Mouse (Mus musculus) midbrain, embryonic 11.5 days (tissue): ENCODE measurements around the gene Pim2. TPM values are rescaled to one million over a fixed set of nuclear protein-coding genes. Genes with fewer than 3 reads are reported as not detected.
"Not testable (repeated sequence)": the region's sequence is repeated elsewhere in the genome, so short reads cannot be mapped to it uniquely, and the experiment has no call there.

ENCODE experiments used
- ATAC-seq: fragments of 200-750 bp; cut with Nextera tagmentation; 2 replicates; pipeline ENCODE4 v1.8.0; 2017; ENCODE audit warnings: moderate TSS enrichment, moderate library complexity; ENCODE audit not compliant: low FRiP score
- DNase-seq: peaks from one replicate; pipeline ENCODE4 v3.0.0; 2015; ENCODE audit warnings: low spot score; ENCODE audit errors: missing footprints
- H3K27ac ChIP-seq: fragments of 300-500 bp; sonication (generic); 2 replicates; pipeline ENCODE4 v1.5.1; 2014; ENCODE audit warnings: low read depth, low read length
- H3K27me3 ChIP-seq: fragments of 300-500 bp; sonication (generic); 2 replicates; pipeline ENCODE4 v1.6.1; 2014; ENCODE audit warnings: mild to moderate bottlenecking, low read length, moderate library complexity, mixed read lengths; ENCODE audit not compliant: control insufficient read depth, insufficient read depth
- H3K36me3 ChIP-seq: fragments of 300-500 bp; sonication (generic); 2 replicates; pipeline ENCODE4 v1.6.1; 2014; ENCODE audit warnings: mild to moderate bottlenecking, low read length, moderate library complexity, mixed read lengths; ENCODE audit not compliant: control insufficient read depth, insufficient read depth
- H3K4me1 ChIP-seq: fragments of 300-500 bp; sonication (generic); 2 replicates; pipeline ENCODE4 v1.6.1; 2014; ENCODE audit warnings: low read length; ENCODE audit not compliant: control insufficient read depth, insufficient read depth
- H3K4me2 ChIP-seq: fragments of 300-500 bp; sonication (generic); 2 replicates; pipeline ENCODE4 v1.6.1; 2014; ENCODE audit warnings: mild to moderate bottlenecking, moderate library complexity
- H3K4me3 ChIP-seq: fragments of 300-500 bp; sonication (generic); 2 replicates; pipeline ENCODE4 v1.5.1; 2014; ENCODE audit warnings: low read depth, low read length
- H3K9ac ChIP-seq: fragments of 300-500 bp; sonication (generic); 2 replicates; pipeline ENCODE4 v1.6.1; 2014; ENCODE audit warnings: low read length
- H3K9me3 ChIP-seq: fragments of 300-500 bp; sonication (generic); 2 replicates; pipeline ENCODE4 v1.6.1; 2016; ENCODE audit warnings: low read length; ENCODE audit not compliant: control insufficient read depth
- WGBS: fragments of 180-500 bp; shearing (Covaris S2); extraction: QIAGEN DNeasy Blood & Tissue Kit; methylation state at CpG from one replicate; pipeline ENCODE4 v1.1.7; 2014; 5-methylcytosine and 5-hydroxymethylcytosine counted together
- polyA plus RNA-seq: library from polyadenylated mRNA; unstranded; fragments of >200 nt; fragmentation: Nextera tagmentation; extraction: Ambion mirVana; gene quantifications from 2 replicates; pipeline ENCODE4 v1.2.1, GENCODE M21; 2014

Pim2 gene
- polyA plus RNA-seq, 1 experiment from 2014 or later: 13.3 TPM

- Histone ChIP-seq H3K9me3 (no peaks in the 10 kb centered on the region), H3K9ac (peak overlapping the region; percentile 66), H3K27ac (no peak overlapping the region), H3K4me1 (no peaks in the 10 kb centered on the region; the same call in 1 of the 2 replicates), H3K4me3 (peak overlapping the region; percentile 52), H3K27me3 (no peaks in the 10 kb centered on the region), H3K4me2 (peak overlapping the region; percentile 49), H3K36me3 (0 out of 2 replicates have a peak, but pooled peaks cover 3% of the 10 kb centered on the region)
- 46% methylated on average over 11 of the region's 13 CpGs for WGBS
- ATAC-seq (no peak), DNase-seq (no peak)
These were observed 20.1 kb downstream of the Pim2 start for GRCm38 (mm10) chrX:7898211-7898610.

GRCm38 (mm10) chrX:7898880-7899874, 21.1 kb downstream of the Pim2 start, which contains the start of the genes Pqbp1 and Timm17b:
Gene Pqbp1 (minus strand): TSS chrX:7899269.
Gene Timm17b (plus strand): TSS chrX:7899357.
- Histone ChIP-seq H3K4me2 (peak within 1 kb of the TSS; percentile 49), H3K27me3 (no peaks in the 10 kb centered on the region), H3K9me3 (no peaks in the 10 kb centered on the region), H3K36me3 (0 out of 2 replicates have a peak, but pooled peaks cover 3% of the 10 kb centered on the region), H3K27ac (peak within 1 kb of the TSS; percentile 67; the same call in 1 of the 2 replicates), H3K9ac (peak within 1 kb of the TSS; percentile 66), H3K4me3 (peak within 1 kb of the TSS; percentile 52), H3K4me1 (no peaks in the 10 kb centered on the region; the same call in 1 of the 2 replicates)
- ATAC-seq: peak; percentile 98
- 16% methylated on average over 62 of the region's 62 CpGs for WGBS
- DNase-seq: peak; percentile 97

GRCm38 (mm10) chrX:7904441-7904840, 26.4 kb downstream of the Pim2 start:
- Histone ChIP-seq H3K36me3 (no peaks in the 10 kb centered on the region; the same call in 1 of the 2 replicates), H3K9ac (no peak overlapping the region), H3K27me3 (no peaks in the 10 kb centered on the region), H3K4me3 (no peak overlapping the region), H3K4me2 (no peak overlapping the region), H3K9me3 (no peaks in the 10 kb centered on the region), H3K4me1 (no peaks in the 10 kb centered on the region; the same call in 1 of the 2 replicates), H3K27ac (no peak overlapping the region)
- WGBS: 98% methylated on average over 5 of the region's 5 CpGs
- ATAC-seq: no peak
- no peak for DNase-seq

GRCm38 (mm10) chrX:7907735-7908134, 29.7 kb downstream of the Pim2 start, which contains the start of gene Gm10491:
Gene Gm10491 (minus strand): TSS chrX:7907835.
- no peaks in the 10 kb centered on the region for H3K9me3 ChIP-seq
- DNase-seq: no peak
- H3K4me1 ChIP-seq: no peaks in the 10 kb centered on the region
- H3K4me3 ChIP-seq: no peak within 1 kb of the TSS
- H3K27ac ChIP-seq: no peak within 1 kb of the TSS
- no peak for ATAC-seq
- H3K4me2 ChIP-seq: no peak within 1 kb of the TSS
- H3K9ac ChIP-seq: no peak within 1 kb of the TSS
- no peaks in the 10 kb centered on the region; the same call in 1 of the 2 replicates for H3K36me3 ChIP-seq
- no peaks in the 10 kb centered on the region for H3K27me3 ChIP-seq
- WGBS: 81% methylated on average over 5 of the region's 5 CpGs

- H3K9ac ChIP-seq, H3K9me3 ChIP-seq, H3K27me3 ChIP-seq, DNase-seq, H3K4me1 ChIP-seq, H3K36me3 ChIP-seq, H3K4me2 ChIP-seq, H3K27ac ChIP-seq, H3K4me3 ChIP-seq, ATAC-seq: not testable (repeated sequence)
- WGBS: 87% methylated on average over 4 of the region's 4 CpGs
These were observed 31.2 kb downstream of the Pim2 start, which contains the start of gene Gm10490 for GRCm38 (mm10) chrX:7909242-7909641. Gene Gm10490 (plus strand): TSS chrX:7909542.

- Histone ChIP-seq H3K27ac (no peak overlapping the region), H3K9ac (no peak overlapping the region), H3K4me3 (no peak overlapping the region), H3K4me2 (no peak overlapping the region), H3K4me1 (no peaks in the 10 kb centered on the region), H3K27me3 (no peaks in the 10 kb centered on the region), H3K9me3 (no peaks in the 10 kb centered on the region), H3K36me3 (no peaks in the 10 kb centered on the region; the same call in 1 of the 2 replicates)
- no peak for DNase-seq
- no peak for ATAC-seq
- 59% methylated on average over 6 of the region's 6 CpGs for WGBS
These were observed 32.4 kb downstream of the Pim2 start for GRCm38 (mm10) chrX:7910473-7910872.

- not testable (repeated sequence) for H3K9me3 ChIP-seq, DNase-seq
- 35% methylated on average over 3 of the region's 3 CpGs for WGBS
These were observed 37.6 kb downstream of the Pim2 start for GRCm38 (mm10) chrX:7915669-7916068.

GRCm38 (mm10) chrX:7917960-7918359, 39.9 kb downstream of the Pim2 start:
- peaks cover 17% of the 10 kb centered on the region; the same call in 1 of the 2 replicates for H3K27me3 ChIP-seq
- not testable (repeated sequence) for H3K4me2 ChIP-seq, DNase-seq, ATAC-seq, H3K9me3 ChIP-seq, H3K4me1 ChIP-seq, H3K9ac ChIP-seq, H3K36me3 ChIP-seq, H3K4me3 ChIP-seq, H3K27ac ChIP-seq
- WGBS: 79% methylated on average over 6 of the region's 6 CpGs

More at GRCm38 (mm10) chrX:7915669-7916068, 37.6 kb downstream of the Pim2 start:
- H3K4me3 ChIP-seq, H3K27me3 ChIP-seq, H3K27ac ChIP-seq, H3K9ac ChIP-seq, H3K36me3 ChIP-seq, H3K4me1 ChIP-seq, H3K4me2 ChIP-seq, ATAC-seq: not testable (repeated sequence)
